Mouse (Mus musculus): ENCODE results near the gene Ndufa3.

- no peak for TF ChIP-seq EP300 (IDR thresholded peaks at IDR 0.05; ENCODE audit: low read depth in 1 of 2, low read length in 2 of 2)
- no peak for TF ChIP-seq GATA1 (IDR thresholded peaks at IDR 0.05; ENCODE audit: low read depth, low read length)
- no peak for TF ChIP-seq KAT2A (conservative IDR thresholded peaks at IDR 0.05; ENCODE audit: low read depth, low read length)
- TF ChIP-seq CTCF (IDR thresholded peaks at IDR 0.05 in 2 of 3, conservative IDR thresholded peaks at IDR 0.05 in 1 of 3; ENCODE audit: control insufficient read depth in 1 of 3, insufficient read depth in 1 of 3, low read depth in 2 of 3, low read length in 3 of 3, poor library complexity in 1 of 3, severe bottlenecking in 1 of 3) = no peak
- no peak for TF ChIP-seq UBTF (IDR thresholded peaks at IDR 0.05; ENCODE audit: borderline replicate concordance, insufficient read depth, low read depth, low read length)
- TF ChIP-seq SMC3 (IDR thresholded peaks at IDR 0.05; ENCODE audit: low read depth, low read length) = no peak
- no peak for TF ChIP-seq POLR2A (IDR thresholded peaks at IDR 0.05; ENCODE audit: control insufficient read depth in 1 of 2, insufficient read depth in 1 of 2, low read depth in 1 of 2, low read length in 2 of 2, poor library complexity in 1 of 2)
These were observed 1.1 kb upstream of the Ndufa3 start, which contains the start of gene Oscar for GRCm38 (mm10) chr7:3616057-3616388.
